Mouse (Mus musculus): ENCODE measurements at regions not wholly inside any gene's neighbourhood (a gene's known extent, or its start where the extent isn't known, plus 50 kb on each side); places are given as distances from the start of the nearest gene placed in this dataset.

DNA sequence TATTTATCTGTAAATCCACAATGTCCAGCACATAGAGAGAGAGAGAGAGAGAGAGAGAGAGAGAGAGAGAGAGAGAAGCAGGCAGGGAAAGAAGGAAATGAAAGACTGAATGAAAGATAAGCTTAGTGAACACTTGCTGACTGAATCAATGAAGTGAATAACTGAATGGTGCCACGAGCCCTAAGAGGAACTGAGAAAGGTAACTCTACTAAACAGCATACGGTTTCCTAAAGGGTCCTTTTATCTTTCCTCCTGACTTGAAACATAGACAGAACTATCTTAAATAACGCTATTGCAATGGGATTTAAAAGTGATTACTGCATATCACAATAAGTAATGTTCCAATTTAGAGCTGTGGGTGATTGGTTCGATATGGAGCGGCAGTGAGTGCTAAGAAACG, 121.0 kb downstream of the Rbm26 start:
- Histone ChIP-seq H3K36me3 (ENCODE audit: control insufficient read depth, insufficient read depth, low read length) (no peaks in the 10 kb centered on the region), H3K4me1 (ENCODE audit: control insufficient read depth, insufficient read depth, insufficient read length) (no peaks in the 10 kb centered on the region), H3K4me3 (ENCODE audit: extremely low read depth, insufficient read depth, insufficient read length) (no peak overlapping the region), H3K27me3 (ENCODE audit: control insufficient read depth, insufficient read depth, low read length) (no peaks in the 10 kb centered on the region), H3K27ac (ENCODE audit: insufficient read depth, low read length) (no peak overlapping the region)
- no peak for DNase-seq (ENCODE audit: low read depth in 1 of 2, low spot score in 2 of 2)
- no peak for TF ChIP-seq POLR2A (IDR thresholded peaks at IDR 0.05; ENCODE audit: low read depth, low read length)
- TF ChIP-seq CTCF (IDR thresholded peaks at IDR 0.05; ENCODE audit: extremely low read depth, insufficient read depth, insufficient read length, insufficient replicate concordance): no peak
- WGBS: 71% methylated on average over 6 of the region's 6 CpGs

DNA sequence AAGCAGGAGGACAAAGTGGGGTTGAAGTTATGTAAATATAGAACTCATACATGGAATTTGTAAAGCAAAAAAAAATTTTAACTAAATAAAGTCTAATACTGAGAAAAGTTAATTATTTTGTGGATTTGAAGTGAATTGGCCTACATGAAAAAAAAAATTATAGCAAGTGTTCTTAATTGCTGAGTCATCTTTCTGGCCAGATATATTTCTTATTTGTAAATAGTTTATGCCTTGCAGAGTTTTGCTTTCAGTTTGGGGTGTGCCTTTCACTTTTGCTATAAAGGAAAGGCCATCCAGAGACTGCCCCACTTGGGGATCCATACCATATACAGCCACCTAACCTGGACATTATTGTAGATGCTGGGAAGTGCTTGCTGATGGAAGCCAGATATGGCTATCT, 138.3 kb downstream of the Rbm26 start:
- no peaks in the 10 kb centered on the region for H3K4me1 ChIP-seq (ENCODE audit: control insufficient read depth, insufficient read depth, insufficient read length)
- no peak overlapping the region for H3K27ac ChIP-seq (ENCODE audit: insufficient read depth, low read length)
- no peak for TF ChIP-seq CTCF (IDR thresholded peaks at IDR 0.05; ENCODE audit: extremely low read depth, insufficient read depth, insufficient read length, insufficient replicate concordance)
- TF ChIP-seq POLR2A (IDR thresholded peaks at IDR 0.05; ENCODE audit: low read depth, low read length): no peak
- H3K4me3 ChIP-seq (ENCODE audit: extremely low read depth, insufficient read depth, insufficient read length): no peak overlapping the region
- DNase-seq (ENCODE audit: low read depth in 1 of 2, low spot score in 2 of 2): no peak
- H3K36me3 ChIP-seq (ENCODE audit: control insufficient read depth, insufficient read depth, low read length): no peaks in the 10 kb centered on the region
- H3K27me3 ChIP-seq (ENCODE audit: control insufficient read depth, insufficient read depth, low read length): no peaks in the 10 kb centered on the region

- H3K27me3 ChIP-seq (ENCODE audit: control insufficient read depth, insufficient read depth, low read length): no peaks in the 10 kb centered on the region
- H3K4me3 ChIP-seq (ENCODE audit: extremely low read depth, insufficient read depth, insufficient read length): no peak overlapping the region
- no peaks in the 10 kb centered on the region for H3K36me3 ChIP-seq (ENCODE audit: control insufficient read depth, insufficient read depth, low read length)
- no peaks in the 10 kb centered on the region for H3K4me1 ChIP-seq (ENCODE audit: control insufficient read depth, insufficient read depth, insufficient read length)
- no peak for DNase-seq (ENCODE audit: low read depth in 1 of 2, low spot score in 2 of 2)
- no peak for TF ChIP-seq POLR2A (IDR thresholded peaks at IDR 0.05; ENCODE audit: low read depth, low read length)
- no peak for TF ChIP-seq CTCF (IDR thresholded peaks at IDR 0.05; ENCODE audit: extremely low read depth, insufficient read depth, insufficient read length, insufficient replicate concordance)
- no peak overlapping the region for H3K27ac ChIP-seq (ENCODE audit: insufficient read depth, low read length)
- 33% methylated on average over 14 of the region's 14 CpGs for WGBS
These were observed 142.3 kb downstream of the Rbm26 start for GRCm38 (mm10) chr14:105034712-105035377.

- Histone ChIP-seq H3K27ac (ENCODE audit: insufficient read depth, low read length) (no peak overlapping the region), H3K4me3 (ENCODE audit: extremely low read depth, insufficient read depth, insufficient read length) (no peak overlapping the region), H3K4me1 (ENCODE audit: control insufficient read depth, insufficient read depth, insufficient read length) (no peaks in the 10 kb centered on the region), H3K27me3 (ENCODE audit: control insufficient read depth, insufficient read depth, low read length) (no peaks in the 10 kb centered on the region), H3K36me3 (ENCODE audit: control insufficient read depth, insufficient read depth, low read length) (no peaks in the 10 kb centered on the region)
- no peak for DNase-seq (ENCODE audit: low read depth in 1 of 2, low spot score in 2 of 2)
- 88% methylated on average over 6 of the region's 6 CpGs for WGBS
- no peak for TF ChIP-seq POLR2A (IDR thresholded peaks at IDR 0.05; ENCODE audit: low read depth, low read length)
- TF ChIP-seq CTCF (IDR thresholded peaks at IDR 0.05; ENCODE audit: extremely low read depth, insufficient read depth, insufficient read length, insufficient replicate concordance): no peak
These were observed 157.2 kb downstream of the Rbm26 start for GRCm38 (mm10) chr14:105019971-105020370.

- no peak for TF ChIP-seq POLR2A (IDR thresholded peaks at IDR 0.05; ENCODE audit: low read depth, low read length)
- no peak for TF ChIP-seq CTCF (IDR thresholded peaks at IDR 0.05; ENCODE audit: extremely low read depth, insufficient read depth, insufficient read length, insufficient replicate concordance)
- no peak for DNase-seq (ENCODE audit: low read depth in 1 of 2, low spot score in 2 of 2)
- Histone ChIP-seq H3K27me3 (ENCODE audit: control insufficient read depth, insufficient read depth, low read length) (no peaks in the 10 kb centered on the region), H3K27ac (ENCODE audit: insufficient read depth, low read length) (no peak overlapping the region), H3K4me3 (ENCODE audit: extremely low read depth, insufficient read depth, insufficient read length) (no peak overlapping the region), H3K36me3 (ENCODE audit: control insufficient read depth, insufficient read depth, low read length) (no peaks in the 10 kb centered on the region), H3K4me1 (ENCODE audit: control insufficient read depth, insufficient read depth, insufficient read length) (no peaks in the 10 kb centered on the region)
- 88% methylated on average over 17 of the region's 17 CpGs for WGBS
These were observed 160.9 kb downstream of the Rbm26 start for GRCm38 (mm10) chr14:105016089-105016846.

- Histone ChIP-seq H3K27me3 (ENCODE audit: control insufficient read depth, insufficient read depth, low read length) (no peaks in the 10 kb centered on the region), H3K27ac (ENCODE audit: insufficient read depth, low read length) (no peak overlapping the region), H3K4me3 (ENCODE audit: extremely low read depth, insufficient read depth, insufficient read length) (no peak overlapping the region), H3K36me3 (ENCODE audit: control insufficient read depth, insufficient read depth, low read length) (no peaks in the 10 kb centered on the region), H3K4me1 (ENCODE audit: control insufficient read depth, insufficient read depth, insufficient read length) (no peaks in the 10 kb centered on the region)
- no peak for DNase-seq (ENCODE audit: low read depth in 1 of 2, low spot score in 2 of 2)
- 71% methylated on average over 2 of the region's 2 CpGs for WGBS
- no peak for TF ChIP-seq CTCF (IDR thresholded peaks at IDR 0.05; ENCODE audit: extremely low read depth, insufficient read depth, insufficient read length, insufficient replicate concordance)
These were observed 161.8 kb downstream of the Rbm26 start for GRCm38 (mm10) chr14:105015278-105015677.

GRCm38 (mm10) chr14:105010742-105011141, 166.4 kb downstream of the Rbm26 start:
- DNase-seq (ENCODE audit: low read depth in 1 of 2, low spot score in 2 of 2): no peak
- H3K36me3 ChIP-seq (ENCODE audit: control insufficient read depth, insufficient read depth, low read length): no peaks in the 10 kb centered on the region
- no peaks in the 10 kb centered on the region for H3K27me3 ChIP-seq (ENCODE audit: control insufficient read depth, insufficient read depth, low read length)
- H3K4me3 ChIP-seq (ENCODE audit: extremely low read depth, insufficient read depth, insufficient read length): no peak overlapping the region
- no peaks in the 10 kb centered on the region for H3K4me1 ChIP-seq (ENCODE audit: control insufficient read depth, insufficient read depth, insufficient read length)
- TF ChIP-seq POLR2A (IDR thresholded peaks at IDR 0.05; ENCODE audit: low read depth, low read length): no peak
- no peak for TF ChIP-seq CTCF (IDR thresholded peaks at IDR 0.05; ENCODE audit: extremely low read depth, insufficient read depth, insufficient read length, insufficient replicate concordance)
- H3K27ac ChIP-seq (ENCODE audit: insufficient read depth, low read length): no peak overlapping the region

Data from spleen, adult 2 months (tissue).